Mouse (Mus musculus): ENCODE data around the gene Rabgap1l. TPM values are rescaled to one million over a fixed set of nuclear protein-coding genes. Genes with fewer than 3 reads are reported as not detected.
"Not testable (repeated sequence)": the region's sequence is repeated elsewhere in the genome, so short reads cannot be mapped to it uniquely, and the experiment has no call there.

Gene Rabgap1l
- polyA plus RNA-seq, 1 experiment, result 6.7 TPM

DNA sequence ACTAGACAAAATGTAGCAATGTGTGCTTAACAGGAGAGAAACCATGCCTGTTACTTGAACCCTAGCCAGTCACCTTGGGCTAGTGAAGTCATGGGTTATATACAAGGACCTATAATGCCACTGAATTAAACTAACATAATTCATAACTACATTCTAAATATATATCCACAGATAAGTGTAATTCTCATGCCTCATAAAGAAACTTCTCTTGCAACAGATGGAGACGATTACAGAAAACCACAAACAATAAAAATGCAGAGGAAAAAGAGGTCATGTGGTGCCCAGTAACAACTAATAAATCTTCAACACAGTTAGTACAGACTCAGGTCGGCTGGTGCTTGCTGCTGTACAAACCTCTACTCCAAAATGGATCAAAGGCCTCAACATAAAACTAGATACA is 174.8 kb downstream of the Rabgap1l start:
- 37% methylated on average over 2 of the region's 2 CpGs for WGBS
- DNase-seq (ENCODE audit: low read depth, low spot score), result no peak

DNA sequence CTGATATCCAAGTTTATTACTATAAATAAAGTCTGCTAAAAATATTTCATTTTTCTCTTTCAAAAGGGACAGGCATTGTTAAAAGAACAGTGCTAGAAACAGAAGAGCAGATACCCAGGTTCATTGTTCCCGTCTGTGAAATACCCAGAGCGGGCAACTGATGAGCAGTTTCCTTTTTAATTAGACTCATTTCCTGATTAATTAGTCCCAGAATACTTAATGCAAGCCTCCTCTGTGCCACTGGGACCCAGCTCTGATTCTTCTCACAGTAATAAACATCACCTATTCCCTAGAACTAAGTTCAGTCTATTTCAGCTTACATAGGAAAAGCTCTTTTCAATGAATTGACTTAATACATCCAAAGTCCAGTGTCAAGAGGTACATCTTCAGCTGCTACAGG is 186.6 kb downstream of the Rabgap1l start:
- 88% methylated on average over 2 of the region's 2 CpGs for WGBS
- DNase-seq (ENCODE audit: low read depth, low spot score), result no peak

DNA sequence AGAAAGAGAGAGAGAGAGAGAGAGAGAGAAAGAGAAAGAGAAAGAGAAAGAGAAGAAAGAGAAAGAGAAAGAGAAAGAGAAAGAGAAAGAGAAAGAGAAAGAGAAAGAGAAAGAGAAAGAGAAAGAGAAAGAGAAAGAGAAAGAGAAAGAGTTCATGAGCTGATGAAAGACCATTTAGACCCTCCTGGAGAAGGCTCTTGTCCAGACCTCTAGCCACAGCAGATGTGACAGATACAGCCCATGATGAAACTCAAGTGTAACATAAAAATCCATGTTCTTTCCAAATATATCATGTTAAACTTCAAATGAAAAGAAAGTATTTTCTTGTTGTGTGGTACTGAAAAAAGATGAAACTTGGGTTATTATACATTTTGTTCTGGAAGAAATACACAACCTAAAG is 189.7 kb downstream of the Rabgap1l start:
- DNase-seq (ENCODE audit: low read depth, low spot score), result not testable (repeated sequence)

- WGBS, result 85% methylated on average over 1 of the region's 1 CpGs
Measured at GRCm38 (mm10) chr1:160597369-160597768, 195.6 kb downstream of the Rabgap1l start.

DNA sequence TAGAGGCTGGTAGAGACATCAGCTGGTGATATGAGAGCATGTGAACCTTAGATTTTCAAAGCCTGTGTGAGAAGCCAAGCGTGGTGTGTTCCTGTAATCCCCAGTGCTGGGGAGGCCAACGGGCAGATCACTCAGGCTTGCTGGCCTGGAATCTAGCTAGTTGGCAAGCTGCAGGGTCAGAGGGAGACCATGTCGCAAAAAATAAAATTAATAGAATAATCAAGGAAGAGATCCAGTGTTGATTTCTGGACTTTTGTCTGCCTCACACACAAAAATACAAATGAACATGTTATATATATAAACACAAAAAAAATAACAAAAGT is 196.1 kb downstream of the Rabgap1l start:
- 92% methylated on average over 3 of the region's 3 CpGs for WGBS

More at GRCm38 (mm10) chr1:160597369-160597768, 195.6 kb downstream of the Rabgap1l start:
- no peak for DNase-seq (ENCODE audit: low read depth, low spot score)

GRCm38 (mm10) chr1:160596252-160596947 is 196.6 kb downstream of the Rabgap1l start:
- no peak for DNase-seq (ENCODE audit: low read depth, low spot score)

More for the DNA sequence above, 196.1 kb downstream of the Rabgap1l start:
- DNase-seq (ENCODE audit: low read depth, low spot score), result no peak

DNA sequence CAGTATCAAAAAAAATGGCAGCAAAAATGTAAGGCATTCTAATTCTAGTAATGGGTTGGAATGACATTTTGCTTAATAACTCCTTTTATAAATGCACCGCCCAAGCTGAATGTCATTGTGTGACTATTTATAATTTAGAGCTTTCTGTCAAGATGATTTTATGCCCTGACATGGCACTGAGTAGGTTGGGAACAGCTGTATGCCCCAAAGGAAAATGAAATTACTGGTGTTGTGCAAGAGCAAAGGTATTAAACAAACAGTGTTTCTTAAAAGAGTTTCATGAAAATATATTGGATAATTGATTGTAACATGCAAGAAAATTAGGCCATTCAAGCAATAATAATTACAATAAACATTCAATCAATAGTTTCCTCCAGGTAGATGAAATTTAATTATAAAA is 198.4 kb downstream of the Rabgap1l start:
- 97% methylated on average over 1 of the region's 1 CpGs for WGBS
- DNase-seq (ENCODE audit: low read depth, low spot score), result no peak

GRCm38 (mm10) chr1:160594066-160594465 is 198.9 kb downstream of the Rabgap1l start:
- 86% methylated on average over 4 of the region's 4 CpGs for WGBS
- DNase-seq (ENCODE audit: low read depth, low spot score), result no peak

DNA sequence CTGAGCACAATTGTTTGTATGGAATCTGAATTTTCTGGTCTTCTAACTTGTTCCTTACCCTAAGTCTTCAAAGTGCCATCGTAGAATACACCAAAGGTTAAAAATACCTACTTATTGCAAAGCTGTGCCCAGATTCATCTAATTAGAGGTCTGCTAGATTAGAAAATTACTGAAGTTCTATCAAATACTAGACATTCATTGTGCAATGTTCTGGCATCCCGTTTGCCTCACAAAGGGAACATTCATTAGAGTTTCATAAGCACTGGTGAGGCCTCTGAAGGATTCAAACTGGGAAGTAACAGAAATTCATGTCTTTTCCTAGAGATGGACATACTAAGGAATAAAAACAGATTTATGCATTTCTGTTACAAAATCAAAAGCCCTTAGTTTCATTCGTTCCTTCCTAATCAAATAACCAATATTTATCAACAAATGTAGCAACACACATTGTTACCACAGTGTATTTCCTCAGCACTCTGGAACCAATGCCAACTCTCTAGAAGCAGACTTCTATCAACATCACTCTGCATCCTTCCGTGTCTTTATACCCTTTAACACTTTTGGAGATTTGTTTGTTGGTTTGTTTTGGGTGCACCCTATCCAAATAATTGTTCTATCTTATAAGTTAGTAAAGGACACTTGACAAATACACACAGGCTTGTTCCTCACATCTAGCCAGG is 204.0 kb downstream of the Rabgap1l start:
- WGBS, result 74% methylated on average over 4 of the region's 4 CpGs

GRCm38 (mm10) chr1:160579309-160580233 is 213.4 kb downstream of the Rabgap1l start:
- WGBS, result 78% methylated on average over 12 of the region's 12 CpGs
- no peak for DNase-seq (ENCODE audit: low read depth, low spot score)

More for the DNA sequence above, 204.0 kb downstream of the Rabgap1l start:
- no peak for DNase-seq (ENCODE audit: low read depth, low spot score)

DNA sequence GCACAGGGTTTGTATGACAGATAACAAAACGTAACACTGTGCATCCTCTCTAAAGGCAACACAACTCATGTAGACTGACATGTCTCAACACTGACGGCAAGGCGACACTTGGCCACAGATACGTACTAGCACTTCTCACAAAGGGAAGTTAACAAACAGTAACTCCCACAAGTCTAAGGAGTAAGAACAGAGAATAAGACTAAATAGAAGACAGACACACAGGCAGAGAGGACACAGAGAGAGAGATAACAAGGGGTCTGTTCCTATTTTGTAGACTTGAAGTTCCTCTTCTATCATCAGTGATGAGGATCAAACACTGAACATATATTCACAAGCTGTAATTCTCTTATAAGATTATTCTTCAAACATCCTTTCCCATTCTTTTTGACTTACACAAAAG is 216.9 kb downstream of the Rabgap1l start:
- DNase-seq (ENCODE audit: low read depth, low spot score), result no peak
- WGBS, result 91% methylated on average over 4 of the region's 4 CpGs

- DNase-seq (ENCODE audit: low read depth, low spot score), result no peak
- WGBS, result 71% methylated on average over 4 of the region's 4 CpGs
Measured at GRCm38 (mm10) chr1:160574039-160574438, 219.0 kb downstream of the Rabgap1l start.

GRCm38 (mm10) chr1:160566458-160566857 is 226.6 kb downstream of the Rabgap1l start:
- no peak for DNase-seq (ENCODE audit: low read depth, low spot score)

DNA sequence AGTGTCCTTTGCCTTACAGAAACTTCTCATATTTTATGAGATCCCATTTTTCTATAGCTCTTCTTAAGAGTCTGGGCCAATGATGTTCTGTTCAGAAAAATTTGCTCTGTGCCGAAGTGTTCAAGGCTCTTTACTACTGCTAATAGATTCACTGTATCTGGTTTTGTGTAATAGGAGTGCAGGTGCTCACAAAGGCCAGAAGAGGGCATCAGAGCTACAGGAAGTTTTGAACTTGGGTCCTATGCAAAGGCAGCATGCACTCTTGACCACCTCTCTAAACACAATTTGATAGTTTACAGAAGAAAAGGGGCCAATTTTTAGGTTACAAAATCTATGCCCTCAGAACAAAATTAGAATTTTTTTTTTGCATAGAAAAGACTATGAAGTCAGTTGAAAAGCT is 231.6 kb downstream of the Rabgap1l start:
- no peak for DNase-seq (ENCODE audit: low read depth, low spot score)
- WGBS, result 74% methylated on average over 1 of the region's 1 CpGs

More at GRCm38 (mm10) chr1:160566458-160566857, 226.6 kb downstream of the Rabgap1l start:
- 63% methylated on average over 4 of the region's 4 CpGs for WGBS

- WGBS, result 73% methylated on average over 1 of the region's 1 CpGs
- DNase-seq (ENCODE audit: low read depth, low spot score), result no peak
Measured at GRCm38 (mm10) chr1:160550636-160551035, 242.4 kb downstream of the Rabgap1l start.

GRCm38 (mm10) chr1:160547934-160548876 is 244.8 kb downstream of the Rabgap1l start:
- DNase-seq (ENCODE audit: low read depth, low spot score), result no peak
- 59% methylated on average over 4 of the region's 4 CpGs for WGBS

- DNase-seq (ENCODE audit: low read depth, low spot score), result no peak
- WGBS, result 92% methylated on average over 8 of the region's 8 CpGs
Measured at GRCm38 (mm10) chr1:160535649-160536048, 257.4 kb downstream of the Rabgap1l start.

GRCm38 (mm10) chr1:160534571-160535335 is 258.3 kb downstream of the Rabgap1l start:
- DNase-seq (ENCODE audit: low read depth, low spot score), result no peak
- WGBS, result 89% methylated on average over 2 of the region's 2 CpGs

All from large intestine, adult 2 months (tissue).